Mouse (Mus musculus): ENCODE measurements around the gene Nrip2.
"Not testable (repeated sequence)": the region's sequence is repeated elsewhere in the genome, so short reads cannot be mapped to it uniquely, and the experiment has no call there.

The Nrip2 gene

DNA sequence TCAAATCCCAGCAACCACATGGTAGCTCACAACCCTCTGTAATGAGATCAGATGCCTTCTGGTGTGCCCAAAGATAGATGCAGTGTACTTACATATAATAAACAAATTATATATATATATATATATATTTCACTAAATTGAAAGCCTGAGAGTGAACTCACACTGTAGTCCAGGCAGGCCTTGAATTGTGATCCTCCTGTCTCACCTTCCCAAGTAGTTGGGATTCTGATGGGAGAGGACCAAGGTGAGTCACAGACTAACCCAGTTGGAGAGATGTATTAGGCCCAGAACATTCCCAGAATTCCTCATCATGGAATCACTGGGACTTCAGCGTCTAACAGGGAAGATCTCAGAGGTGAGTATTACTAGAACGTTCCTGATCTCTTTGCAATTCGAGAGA is at the start of gene Nrip2:
Nrip2 (plus strand) TSS at position 301 of the 400 bp plus-strand sequence.
- no peak for DNase-seq

DNA sequence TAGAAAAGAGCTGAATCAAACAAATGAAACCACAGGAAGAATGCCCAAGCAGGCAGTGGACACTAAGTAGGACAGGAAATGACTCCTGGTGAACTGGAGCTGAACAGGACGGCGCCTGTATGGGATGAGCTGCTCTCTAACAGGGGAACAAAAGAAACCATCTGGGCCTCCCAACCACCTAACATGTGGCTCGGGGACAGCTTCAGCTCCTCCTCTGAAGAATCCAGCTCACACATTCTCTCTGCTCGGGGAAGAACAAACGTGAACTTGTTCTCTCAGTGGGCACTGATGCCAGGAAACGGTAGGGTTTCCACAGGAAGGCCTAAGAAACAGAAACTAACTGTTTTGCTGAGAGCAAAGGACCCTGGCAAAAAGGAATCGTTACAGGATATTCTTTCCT is 49.4 kb upstream of the Nrip2 start:
- DNase-seq = no peak

DNA sequence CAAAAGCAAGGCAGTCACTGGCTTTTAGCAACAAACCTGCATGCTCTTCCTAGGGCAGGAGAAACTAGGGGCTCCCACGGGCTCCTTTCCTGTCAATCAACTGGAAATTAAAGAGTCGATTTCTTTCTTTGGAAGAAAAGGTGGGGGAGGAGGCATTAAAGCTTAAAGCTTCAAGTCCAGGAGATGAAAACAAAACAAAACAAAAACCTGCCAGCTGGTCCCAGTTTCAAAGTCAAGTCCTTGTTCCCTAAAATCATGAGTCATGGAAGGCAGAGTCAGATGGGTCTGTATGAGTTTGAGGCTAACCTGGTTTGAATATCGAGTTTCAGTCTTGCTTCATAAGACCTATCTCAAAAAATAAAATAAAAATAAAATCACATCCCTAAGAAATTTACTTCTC is 45.0 kb upstream of the Nrip2 start:
- no peak for DNase-seq

DNA sequence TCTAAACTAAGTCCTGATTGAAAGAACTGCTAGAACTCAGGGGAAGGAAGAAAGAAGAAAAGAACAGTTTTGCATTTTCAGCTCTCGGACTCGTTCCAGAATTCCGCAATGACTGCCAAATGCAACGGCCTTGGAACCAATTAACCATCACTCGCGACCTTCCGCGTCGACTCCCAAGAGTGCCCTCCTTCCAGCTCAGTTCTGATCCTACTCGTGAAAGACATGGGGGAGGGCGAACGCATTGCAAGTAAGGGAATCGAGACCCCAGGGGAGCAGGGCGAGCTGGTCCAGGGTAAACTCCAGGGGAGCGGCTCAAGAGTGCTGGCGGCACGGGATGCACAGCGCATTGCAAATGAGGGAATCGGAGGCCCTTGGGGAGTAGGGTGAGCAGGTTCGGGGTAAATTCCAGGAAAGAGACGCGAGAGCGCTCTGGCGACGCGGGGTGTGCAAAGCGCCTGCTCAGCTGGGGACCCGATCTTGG is 43.9 kb upstream of the Nrip2 start:
- DNase-seq = no peak

DNA sequence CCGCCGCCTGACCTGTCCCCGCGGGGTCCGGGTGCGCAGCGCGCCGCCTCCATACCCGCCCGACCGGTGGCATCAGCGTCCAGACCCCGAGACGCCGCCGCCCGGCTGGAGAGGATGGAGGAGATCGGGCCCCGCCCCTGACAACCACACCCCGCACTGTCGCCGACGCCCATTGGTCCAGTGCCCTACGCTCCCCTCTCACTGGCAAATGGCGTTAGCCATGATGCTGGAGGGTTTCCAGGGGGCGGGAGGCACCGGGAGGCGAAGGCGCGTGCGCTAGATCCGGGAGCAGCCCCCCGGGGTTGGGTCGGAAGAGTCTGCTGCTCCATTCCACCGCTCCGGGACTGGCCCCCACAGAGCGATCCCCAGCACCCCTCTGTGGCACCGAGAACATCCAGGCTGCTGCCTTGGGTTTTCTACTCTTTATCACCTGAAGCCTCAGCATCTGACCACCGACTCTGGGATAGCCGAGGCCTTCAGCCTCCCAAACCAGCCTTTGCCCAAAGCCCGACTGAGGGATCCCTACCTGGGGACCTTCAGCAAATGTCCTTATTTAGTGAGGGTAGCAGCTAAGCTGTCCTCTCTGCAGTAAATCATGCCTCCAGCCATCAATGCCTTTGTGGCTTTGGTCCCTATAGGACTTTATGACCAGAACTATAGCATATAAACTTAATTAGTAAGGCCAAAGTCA is 43.2 kb upstream of the Nrip2 start, which contains the start of gene Tulp3:
Tulp3 (minus strand) TSS at position 126 of the 691 bp plus-strand sequence.
- DNase-seq = peak; percentile 88

DNA sequence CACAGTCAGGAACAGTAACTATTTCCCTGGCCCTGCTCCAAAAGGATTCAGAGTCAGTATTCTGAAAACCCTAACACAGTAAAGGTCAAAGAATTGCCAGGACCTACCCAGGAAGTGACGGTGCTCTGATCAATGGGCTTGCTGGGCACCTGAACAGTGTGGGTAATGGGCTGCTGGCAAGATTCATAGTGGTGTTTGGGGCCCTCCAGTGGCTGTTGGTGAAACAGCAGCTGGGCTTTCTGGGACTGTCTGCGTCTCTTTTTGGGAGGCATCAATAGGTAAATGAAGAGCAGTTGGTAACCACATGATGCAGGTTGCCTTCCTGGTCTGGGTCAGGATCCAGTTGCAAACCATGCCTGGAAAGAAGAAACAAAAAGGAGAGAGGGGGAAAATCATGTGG is 40.1 kb upstream of the Nrip2 start:
- DNase-seq = peak; percentile 76

DNA sequence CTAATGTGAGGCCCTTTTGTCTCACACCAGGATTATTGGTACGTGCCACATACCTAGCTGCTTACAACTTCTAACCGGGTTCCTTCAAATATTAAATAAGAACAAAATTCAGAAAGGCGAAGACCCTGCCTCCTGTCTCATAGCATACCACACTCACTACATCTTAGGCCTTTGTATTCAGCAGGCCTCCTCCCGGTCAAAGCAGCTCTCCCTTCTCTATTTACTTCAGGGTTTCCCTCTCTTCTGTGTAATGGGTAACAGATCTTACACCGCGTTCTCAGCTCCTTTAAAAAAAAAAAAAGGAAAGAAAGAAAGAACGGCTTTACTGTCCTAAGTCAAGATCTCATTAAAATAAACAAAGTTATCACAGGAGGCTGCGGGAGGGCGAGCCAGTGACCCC is 37.2 kb upstream of the Nrip2 start:
- no peak for DNase-seq

DNA sequence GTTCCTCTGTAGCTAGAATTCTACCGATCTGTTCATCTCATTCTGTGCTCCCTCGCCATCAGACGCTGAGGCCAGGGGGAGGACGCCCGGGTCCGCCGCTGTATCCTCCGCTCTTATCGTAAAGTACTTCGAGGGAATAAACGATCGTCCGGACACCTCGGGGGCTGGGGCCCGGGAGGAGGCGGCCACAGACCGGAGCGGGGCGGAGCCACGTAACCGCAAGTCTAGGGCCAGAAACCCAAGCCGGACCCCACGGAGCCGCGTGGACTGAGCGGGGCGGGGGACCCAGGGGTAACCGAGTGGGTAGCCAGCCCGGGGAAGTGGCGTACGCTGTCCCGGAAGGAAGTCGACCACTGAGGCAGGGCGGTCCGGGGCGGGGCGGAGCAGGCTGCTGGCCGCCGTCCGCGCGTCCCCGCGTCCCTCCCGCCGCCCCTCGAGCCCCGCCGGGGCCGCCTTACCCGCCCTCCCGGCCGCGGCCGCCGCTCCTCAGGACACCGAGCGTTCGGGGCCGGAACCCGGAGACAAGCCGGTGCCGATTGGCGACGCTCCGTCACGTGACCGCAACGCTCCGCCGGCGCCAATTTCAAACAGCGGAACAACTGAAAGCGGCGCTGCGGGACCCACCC is 36.6 kb upstream of the Nrip2 start, which contains the start of the genes Rhno1 and Foxm1:
Rhno1 (minus strand) TSS at position 531 of the 626 bp plus-strand sequence.
Foxm1 (plus strand) TSS at position 587 of the 626 bp plus-strand sequence.
- DNase-seq = peak; percentile 86

DNA sequence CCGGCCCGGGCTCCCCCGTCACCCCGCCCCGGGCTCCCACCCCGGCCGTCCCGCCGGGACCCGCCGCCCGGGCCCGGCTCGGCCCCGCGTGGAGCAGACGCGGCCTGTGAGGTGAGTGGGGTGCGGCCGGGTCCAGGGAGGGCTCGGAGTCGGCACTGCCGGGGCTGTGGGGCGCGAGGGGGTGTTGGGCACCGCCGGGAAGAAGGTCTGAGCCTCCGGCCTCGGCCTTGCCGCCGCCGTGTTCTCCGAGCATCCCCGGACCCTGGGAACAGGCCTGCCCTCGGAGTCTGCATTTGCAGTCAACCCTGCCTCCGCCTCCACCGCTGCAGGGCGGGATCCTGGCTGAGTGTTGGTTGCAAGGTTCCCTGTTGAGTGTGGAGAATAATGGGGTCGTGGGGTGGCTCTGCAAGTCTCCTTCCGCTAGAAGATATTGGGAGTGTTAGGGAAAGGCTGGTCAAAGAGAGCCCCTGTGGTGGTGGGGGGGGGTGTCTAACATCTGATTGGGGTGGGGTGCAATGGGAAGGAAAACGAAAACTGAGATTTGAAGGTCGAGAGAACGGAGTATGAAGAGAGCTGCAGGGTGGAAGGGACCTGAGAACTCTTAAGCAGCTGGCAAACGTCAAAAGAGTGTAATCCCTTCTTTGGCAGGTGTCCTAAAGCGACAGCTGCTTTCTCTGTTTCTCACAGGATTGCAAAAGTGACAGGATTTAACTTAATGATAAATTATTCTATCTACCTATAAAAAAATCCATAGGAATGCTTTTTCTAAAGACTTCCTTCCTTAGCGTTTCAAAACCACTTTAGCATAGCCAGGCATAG is 35.9 kb upstream of the Nrip2 start:
- no peak for DNase-seq

DNA sequence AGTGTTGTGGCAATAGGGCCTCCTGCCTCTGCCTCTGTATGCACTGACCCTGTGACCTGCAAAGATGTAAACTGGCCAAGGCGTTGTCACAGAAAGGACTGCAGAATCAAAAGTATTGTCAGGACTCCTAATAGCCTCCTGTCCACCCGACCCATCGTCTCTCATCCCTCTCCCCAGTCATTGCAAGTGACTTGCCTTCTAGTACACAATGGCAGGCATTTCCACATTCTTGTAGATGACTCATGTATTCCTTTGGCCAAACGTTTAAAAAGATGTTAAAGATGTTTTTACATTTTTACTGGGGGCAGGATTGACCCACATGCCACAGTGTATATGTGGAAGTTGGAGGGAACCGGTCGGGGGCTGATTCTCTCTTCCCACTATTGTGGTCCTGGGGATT is 34.4 kb upstream of the Nrip2 start:
- no peak for DNase-seq

DNA sequence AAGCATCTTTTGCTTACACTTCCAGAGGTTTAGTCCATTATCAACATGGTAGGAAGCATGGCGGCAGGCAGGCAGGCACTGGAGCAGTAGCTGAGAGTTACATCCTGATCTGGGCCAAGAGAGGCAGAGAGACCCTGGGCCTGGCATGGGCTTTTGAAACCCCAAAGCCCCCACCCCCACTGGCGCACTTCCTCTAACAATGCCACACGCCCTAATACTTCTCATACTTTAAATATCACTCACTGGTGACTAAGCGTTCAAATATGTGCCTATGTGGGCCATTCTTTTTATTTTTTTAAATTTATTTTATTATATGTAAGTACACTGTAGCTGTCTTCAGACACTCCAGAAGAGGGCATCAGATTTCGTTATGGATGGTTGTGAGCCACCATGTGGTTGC is 32.6 kb upstream of the Nrip2 start:
- no peak for DNase-seq

DNA sequence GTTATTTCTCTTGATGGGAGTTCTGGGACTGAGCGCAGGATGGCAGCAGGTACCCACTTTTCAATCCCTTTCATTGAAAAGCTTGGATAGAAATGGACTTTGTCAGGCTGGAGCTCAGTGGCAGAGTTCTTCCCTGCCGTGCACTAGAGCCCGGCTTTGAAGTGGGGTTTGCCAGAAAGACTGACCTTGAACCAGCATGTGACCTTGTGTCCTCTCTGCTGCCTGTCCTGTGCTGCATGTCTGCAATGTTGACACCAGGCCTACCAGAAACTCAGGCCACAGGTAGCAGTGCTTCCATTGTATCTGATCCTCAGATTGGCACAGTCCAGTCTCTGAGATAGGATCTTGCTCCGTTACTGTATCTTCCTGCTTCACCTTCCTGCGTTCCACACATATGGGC is 29.1 kb upstream of the Nrip2 start:
- no peak for DNase-seq

DNA sequence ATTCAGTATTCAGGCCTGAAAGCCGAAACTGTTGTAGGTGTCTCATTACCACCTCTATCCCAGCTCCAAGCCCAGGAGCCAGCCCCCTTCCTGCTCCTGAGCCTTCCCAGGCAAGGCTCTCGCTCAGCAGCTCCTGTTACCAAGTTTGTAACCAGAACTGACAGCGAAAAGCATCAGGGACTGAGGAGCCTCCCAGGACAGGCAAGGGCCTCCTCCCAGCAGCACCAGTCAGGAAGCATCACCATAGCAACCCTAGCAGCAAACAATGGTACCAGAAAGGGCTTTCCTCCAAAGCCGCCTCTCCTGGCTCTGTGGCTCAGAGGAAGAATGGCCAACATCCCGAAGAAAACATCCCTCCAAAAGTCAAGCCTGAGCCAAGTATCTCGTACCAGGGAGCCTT is 23.9 kb upstream of the Nrip2 start, which contains the start of the genes Tex52 and Gm44596:
Tex52 (plus strand) TSS at position 265 of the 400 bp plus-strand sequence.
Gm44596 (plus strand) TSS at position 312 of the 400 bp plus-strand sequence.
- no peak for DNase-seq

DNA sequence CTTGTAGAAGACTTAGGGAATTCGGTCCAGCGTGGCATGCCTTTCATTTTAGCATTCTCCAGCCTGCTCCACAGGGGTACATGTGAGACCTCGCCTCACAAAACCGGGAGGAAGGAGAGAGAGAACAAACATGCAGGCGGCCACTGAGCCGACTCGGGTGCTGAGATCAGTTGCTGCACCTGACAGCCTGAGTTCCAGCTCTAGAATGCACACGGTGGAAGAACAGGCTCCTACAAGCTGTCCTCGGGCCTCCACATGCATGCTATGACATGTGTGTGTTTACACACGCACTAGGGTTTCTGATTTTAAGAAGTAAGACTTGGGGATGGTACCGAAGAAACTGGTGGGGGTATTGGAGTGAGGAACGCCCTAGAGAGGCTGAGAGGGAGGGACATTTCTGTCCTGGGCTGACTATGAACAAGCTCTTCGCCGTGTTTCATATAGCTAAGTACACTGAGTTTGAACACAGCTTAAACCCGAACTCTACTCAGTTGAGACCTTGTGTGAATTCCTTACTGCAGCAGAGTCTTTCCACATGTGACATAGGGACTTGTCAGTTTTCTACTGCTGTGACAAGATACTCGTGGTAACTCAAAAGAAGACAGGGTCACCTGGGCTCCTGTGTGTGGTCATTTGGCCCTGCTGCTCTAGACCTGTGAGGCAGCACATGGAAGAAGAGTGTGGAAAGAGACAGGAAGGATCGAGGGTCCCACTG is 22.6 kb upstream of the Nrip2 start:
- no peak for DNase-seq

DNA sequence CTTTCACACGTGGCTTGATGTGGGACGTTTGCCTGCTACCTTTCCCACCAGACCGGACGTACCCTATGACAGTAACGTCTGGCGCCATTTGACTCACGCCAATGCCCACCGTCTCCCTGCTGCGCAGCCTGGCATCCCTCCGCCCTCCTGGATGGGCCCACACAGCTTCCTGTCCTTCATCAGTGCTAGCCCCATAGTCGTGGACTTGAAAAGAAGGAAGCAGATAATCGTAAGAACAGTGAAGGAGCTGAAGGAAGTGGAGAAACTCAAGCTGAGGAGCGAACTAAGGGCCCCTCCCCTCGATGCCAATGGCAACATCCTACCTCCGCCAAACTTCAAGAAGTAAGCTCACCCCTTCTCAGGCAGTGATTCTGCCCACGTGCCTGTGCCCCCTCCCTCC is 19.5 kb upstream of the Nrip2 start:
- no peak for DNase-seq

DNA sequence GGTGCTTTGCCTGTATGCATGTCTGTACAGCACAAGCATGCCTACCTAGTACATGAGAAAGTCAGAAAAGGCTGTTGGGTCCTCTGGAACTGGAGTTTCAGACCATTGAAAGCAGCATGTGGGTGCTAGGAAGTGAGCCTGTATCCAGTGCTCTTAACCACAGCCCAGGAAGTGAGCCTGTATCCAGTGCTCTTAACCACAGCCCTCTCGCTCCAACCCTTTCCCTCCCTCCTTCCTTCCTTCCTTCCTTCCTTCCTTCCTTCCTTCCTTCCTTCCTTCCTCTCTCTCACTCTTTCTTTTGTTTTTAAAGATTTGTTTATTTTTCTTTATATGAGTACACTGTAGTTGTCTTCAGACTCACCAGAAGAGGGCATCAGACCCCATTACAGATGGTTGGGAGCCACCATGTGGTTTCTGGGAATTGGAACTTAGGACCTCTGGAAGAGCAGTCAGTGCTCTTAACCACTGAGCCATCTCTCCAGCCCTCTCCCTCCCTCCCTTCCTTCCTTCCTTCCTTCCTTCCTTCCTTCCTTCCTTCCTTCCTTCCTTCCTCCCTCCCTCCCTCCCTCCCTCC is 18.4 kb upstream of the Nrip2 start:
- not testable (repeated sequence) for DNase-seq

DNA sequence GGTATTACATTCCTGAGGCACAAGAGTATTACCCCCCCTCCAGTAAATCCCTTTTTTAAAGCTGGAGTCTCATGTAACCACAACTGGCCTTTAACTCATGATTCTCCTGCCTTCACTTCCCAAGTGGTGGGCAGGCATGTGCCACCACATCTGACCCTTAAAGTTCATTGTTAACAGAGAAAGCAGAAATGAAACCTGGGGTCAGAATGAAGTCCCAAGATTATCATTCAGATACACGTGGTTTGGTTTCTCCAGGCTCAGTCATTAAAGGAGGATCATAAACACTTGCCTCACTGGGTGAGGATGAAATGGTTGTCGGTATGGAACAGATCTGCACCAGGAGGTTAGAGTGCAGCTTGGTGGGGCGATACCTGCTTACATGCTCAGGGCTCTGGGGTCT is 17.8 kb upstream of the Nrip2 start:
- DNase-seq = no peak

DNA sequence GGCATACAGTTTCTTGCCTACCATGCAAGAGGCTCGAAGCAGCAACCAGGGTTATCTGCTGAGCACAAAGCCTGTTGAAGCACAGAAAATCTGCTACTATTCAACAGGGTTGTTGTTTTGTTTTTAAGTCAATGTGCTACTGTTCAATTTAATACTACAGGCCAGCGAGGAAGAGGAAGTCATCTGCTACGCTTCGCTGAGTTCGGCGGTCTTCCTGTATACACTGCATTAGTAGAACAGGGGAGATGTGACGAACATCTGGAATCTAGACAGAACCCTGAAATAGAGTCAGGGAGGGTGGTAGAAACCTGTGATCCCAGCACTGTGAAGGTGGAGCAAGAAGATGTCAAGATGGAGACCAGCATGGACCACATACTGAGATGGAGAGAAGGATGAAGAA is 15.3 kb upstream of the Nrip2 start:
- no peak for DNase-seq

DNA sequence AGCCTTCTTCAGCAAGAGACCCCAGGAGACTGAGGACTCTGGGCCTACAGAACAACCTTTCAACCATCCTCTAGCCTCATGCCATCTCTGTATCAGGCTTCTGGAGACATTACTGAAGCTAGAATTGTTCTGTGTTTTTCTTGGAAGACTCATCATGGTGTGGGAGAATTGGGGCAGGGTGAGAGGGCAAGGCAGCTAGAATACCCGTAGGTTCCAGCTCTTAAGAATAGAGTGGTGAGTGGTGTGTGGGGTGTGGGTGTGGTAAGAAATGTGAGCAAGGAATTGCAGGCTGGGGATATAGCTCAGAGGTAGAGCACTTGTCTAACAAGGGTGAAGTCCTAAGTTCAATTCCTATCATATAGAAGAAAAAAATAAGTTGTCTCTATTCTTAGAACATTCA is 14.1 kb upstream of the Nrip2 start:
- DNase-seq = no peak

DNA sequence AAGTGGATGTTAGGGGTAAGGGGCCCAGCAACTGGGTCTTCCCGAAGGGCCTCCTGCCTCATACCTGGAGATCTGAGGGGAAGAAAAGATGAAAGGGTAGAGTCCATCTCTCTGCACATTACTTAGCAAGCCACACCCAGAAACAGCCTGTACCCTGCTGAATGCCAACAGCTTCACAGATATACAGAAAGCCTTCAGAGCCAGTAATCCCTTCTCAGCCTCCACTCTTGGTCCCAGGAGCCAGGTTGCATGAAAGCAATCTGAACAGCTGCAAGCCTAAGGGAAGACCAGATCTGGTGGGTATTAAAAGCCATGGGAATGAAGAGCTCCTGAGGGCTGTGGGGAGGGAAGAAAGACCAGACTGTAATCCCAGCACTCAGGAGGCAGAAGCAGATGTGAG is 9.9 kb upstream of the Nrip2 start:
- no peak for DNase-seq

DNA sequence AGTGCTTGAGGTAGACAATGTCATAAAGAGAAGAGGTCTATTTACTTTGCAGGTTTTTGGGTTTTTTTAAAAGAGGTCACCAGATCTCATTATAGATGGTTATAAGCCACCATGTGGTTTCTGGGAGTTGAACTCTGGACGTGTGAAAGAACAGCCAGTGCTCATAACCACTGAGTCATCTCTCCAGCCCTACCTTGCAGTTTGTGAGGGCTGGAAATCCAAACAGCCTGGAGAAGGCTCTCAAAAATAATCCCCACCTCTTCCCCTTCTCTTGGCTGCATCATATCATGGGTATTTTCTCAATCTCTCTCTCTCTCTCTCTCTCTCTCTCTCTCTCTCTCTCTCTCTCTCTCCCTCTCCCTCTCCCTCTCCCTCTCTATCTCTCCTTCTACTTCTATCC is 8.4 kb upstream of the Nrip2 start:
- no peak for DNase-seq

DNA sequence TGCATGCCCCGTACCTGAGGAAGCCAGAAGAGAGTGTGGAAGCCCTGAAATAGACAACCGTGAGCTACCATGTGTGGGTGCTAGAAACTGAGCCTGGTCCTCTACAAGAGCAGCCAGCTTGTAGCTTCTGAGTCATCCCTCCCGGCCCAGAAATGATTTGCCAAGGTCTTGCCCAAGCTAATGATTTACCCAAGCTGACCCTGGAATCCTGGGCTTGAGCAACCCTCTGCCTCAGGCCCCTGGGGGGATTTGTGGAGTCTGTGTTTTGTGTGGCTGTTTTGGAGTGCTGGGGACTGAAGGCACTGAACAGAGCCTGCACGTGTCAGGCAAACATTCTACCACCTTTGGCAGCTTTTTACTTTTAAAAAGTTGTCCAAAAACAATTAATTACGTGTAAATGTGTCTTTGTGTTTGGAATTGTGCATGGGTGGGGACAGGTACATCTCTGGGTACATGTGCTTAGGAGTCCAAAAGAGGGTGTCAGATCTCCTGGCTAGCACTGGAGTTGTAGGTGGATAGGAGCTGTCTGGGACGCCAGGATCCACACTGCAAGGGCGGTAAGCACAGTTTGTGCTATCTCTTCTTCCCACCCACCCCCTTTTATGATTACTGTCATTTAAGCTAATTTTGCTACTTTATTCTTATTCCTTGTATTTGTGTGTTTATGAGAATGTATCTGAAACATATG is 1.4 kb upstream of the Nrip2 start:
- DNase-seq = no peak
